Mouse (Mus musculus) liver, embryonic 15.5 days (tissue): ENCODE measurements around the gene Wdr59. TPM values are rescaled to one million over a fixed set of nuclear protein-coding genes. Genes with fewer than 3 reads are reported as not detected.

ENCODE experiments used
- ATAC-seq: fragments of 200-750 bp; cut with Nextera tagmentation; 2 replicates; pipeline ENCODE4 v1.8.0; 2017; ENCODE audit warnings: moderate number of reproducible peaks, mild to moderate bottlenecking, moderate library complexity; ENCODE audit not compliant: insufficient read depth
- H3K27ac ChIP-seq: fragments of 300-500 bp; sonication (generic); replicated peaks from 2 replicates; pipeline ENCODE4 v1.5.1; 2015; ENCODE audit warnings: mild to moderate bottlenecking, inconsistent platforms
- H3K27me3 ChIP-seq: fragments of 300-500 bp; sonication (generic); 2 replicates; pipeline ENCODE4 v1.6.1; 2015; ENCODE audit warnings: mild to moderate bottlenecking, inconsistent platforms
- H3K36me3 ChIP-seq: fragments of 300-500 bp; sonication (generic); replicated peaks from 2 replicates; pipeline ENCODE4 v1.6.1; 2015; ENCODE audit warnings: moderate library complexity, mild to moderate bottlenecking, inconsistent platforms
- H3K4me1 ChIP-seq: fragments of 300-500 bp; sonication (generic); replicated peaks from 2 replicates; pipeline ENCODE4 v1.6.1; 2015; ENCODE audit warnings: inconsistent platforms
- H3K4me2 ChIP-seq: fragments of 300-500 bp; sonication (generic); 2 replicates; pipeline ENCODE4 v1.6.1; 2015; ENCODE audit warnings: moderate library complexity, mild to moderate bottlenecking, inconsistent platforms
- H3K4me3 ChIP-seq: fragments of 300-500 bp; sonication (generic); replicated peaks from 2 replicates; pipeline ENCODE4 v1.5.1; 2015; ENCODE audit warnings: mild to moderate bottlenecking, inconsistent platforms
- H3K9ac ChIP-seq: fragments of 300-500 bp; sonication (generic); 2 replicates; pipeline ENCODE4 v1.6.1; 2015; ENCODE audit warnings: moderate library complexity, mild to moderate bottlenecking, inconsistent platforms
- H3K9me3 ChIP-seq: fragments of 300-500 bp; sonication (generic); replicated peaks from 2 replicates; pipeline ENCODE4 v1.6.1; 2016; ENCODE audit warnings: inconsistent platforms
- WGBS: fragments of 180-500 bp; shearing (Covaris S2); methylation state at CpG from one replicate; pipeline ENCODE4 v1.1.7; 2015; ENCODE audit warnings: mixed read lengths; ENCODE audit not compliant: insufficient replicate concordance; 5-methylcytosine and 5-hydroxymethylcytosine counted together
- polyA plus RNA-seq: library from polyadenylated mRNA; unstranded; fragments of >200 nt; fragmentation: Nextera tagmentation; extraction: Ambion mirVana; gene quantifications from 2 replicates; pipeline ENCODE4 v1.2.1, GENCODE M21; 2015

Gene Wdr59
- polyA plus RNA-seq, 1 experiment from 2014 or later, result 1.7 TPM

DNA sequence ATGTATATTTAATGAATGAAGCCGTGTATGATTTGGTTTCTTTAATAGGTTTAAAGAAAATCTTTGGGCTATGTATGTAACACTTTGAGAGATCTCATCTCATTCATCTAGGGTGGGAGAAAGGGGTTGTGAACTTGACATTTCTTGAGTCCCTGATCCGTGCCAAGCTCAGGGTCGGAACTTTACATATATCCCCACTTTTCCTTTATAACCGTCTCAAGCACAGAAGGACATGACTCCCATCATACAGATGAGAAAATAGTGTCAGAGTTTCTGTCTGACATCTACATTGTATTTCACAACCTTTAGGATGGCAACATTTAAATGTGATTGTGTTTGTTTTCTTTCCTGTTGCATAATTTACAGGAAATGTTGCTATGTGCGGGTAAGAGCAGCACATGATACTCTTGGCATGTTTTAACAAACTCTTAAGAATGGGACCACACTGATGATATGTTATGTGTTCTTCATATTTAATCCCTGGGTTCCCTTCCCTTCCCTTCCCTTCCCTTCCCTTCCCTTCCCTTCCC lies 40.4 kb upstream of the Wdr59 start:
- no peak overlapping the region for H3K4me2 ChIP-seq
- no peak overlapping the region for H3K27ac ChIP-seq
- no peaks in the 10 kb centered on the region for H3K36me3 ChIP-seq
- no peaks in the 10 kb centered on the region for H3K9me3 ChIP-seq
- 77% methylated on average over 5 of the region's 5 CpGs for WGBS
- H3K9ac ChIP-seq, result no peak overlapping the region
- ATAC-seq, result no peak
- H3K27me3 ChIP-seq, result no peaks in the 10 kb centered on the region
- H3K4me1 ChIP-seq, result peaks cover 44% of the 10 kb centered on the region
- no peak overlapping the region for H3K4me3 ChIP-seq

DNA sequence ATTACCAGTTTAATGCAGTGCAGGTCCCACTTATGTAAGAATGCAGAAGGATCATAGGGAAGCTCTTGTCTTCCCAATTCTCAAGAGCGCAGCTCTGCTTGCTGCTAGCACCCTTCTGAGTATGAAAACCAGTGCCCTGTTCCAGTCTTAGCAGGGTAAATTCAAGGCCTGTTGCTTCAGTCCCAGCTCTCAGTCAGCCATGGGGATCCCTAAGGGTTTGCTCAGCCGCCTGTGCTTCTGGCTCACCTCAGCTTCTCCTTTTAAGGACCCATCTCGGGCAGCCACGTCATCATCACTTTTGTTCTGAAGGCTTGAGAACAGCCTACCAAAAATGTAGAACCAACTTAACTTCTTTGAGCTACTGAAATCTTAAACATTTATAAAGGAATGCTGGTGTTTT lies 39.9 kb upstream of the Wdr59 start:
- no peaks in the 10 kb centered on the region for H3K9me3 ChIP-seq
- no peak for ATAC-seq
- H3K27ac ChIP-seq, result no peak overlapping the region; the same call in 1 of the 2 replicates
- no peaks in the 10 kb centered on the region for H3K36me3 ChIP-seq
- H3K4me3 ChIP-seq, result no peak overlapping the region
- no peaks in the 10 kb centered on the region for H3K27me3 ChIP-seq
- H3K9ac ChIP-seq, result no peak overlapping the region
- H3K4me2 ChIP-seq, result no peak overlapping the region
- H3K4me1 ChIP-seq, result peaks cover 41% of the 10 kb centered on the region
- WGBS, result 59% methylated on average over 4 of the region's 4 CpGs

GRCm38 (mm10) chr8:111551511-111552130 lies 29.7 kb upstream of the Wdr59 start:
- no peak overlapping the region for H3K4me2 ChIP-seq
- H3K4me3 ChIP-seq, result no peak overlapping the region
- no peak overlapping the region for H3K27ac ChIP-seq
- H3K9me3 ChIP-seq, result no peaks in the 10 kb centered on the region
- no peaks in the 10 kb centered on the region for H3K36me3 ChIP-seq
- H3K4me1 ChIP-seq, result peaks cover 18% of the 10 kb centered on the region
- no peaks in the 10 kb centered on the region for H3K27me3 ChIP-seq
- ATAC-seq, result no peak
- H3K9ac ChIP-seq, result no peak overlapping the region
- WGBS, result 72% methylated on average over 8 of the region's 8 CpGs

- Histone ChIP-seq H3K27me3 (no peaks in the 10 kb centered on the region), H3K4me3 (no peak overlapping the region), H3K4me1 (peaks cover 24% of the 10 kb centered on the region), H3K9me3 (no peaks in the 10 kb centered on the region), H3K27ac (peak overlapping the region; percentile 21; the same call in 1 of the 2 replicates), H3K36me3 (no peaks in the 10 kb centered on the region), H3K4me2 (no peak overlapping the region), H3K9ac (no peak overlapping the region)
- WGBS, result 50% methylated on average over 9 of the region's 9 CpGs
- no peak for ATAC-seq
These were observed 28.3 kb upstream of the Wdr59 start for GRCm38 (mm10) chr8:111550002-111550870.

- Histone ChIP-seq H3K9me3 (no peaks in the 10 kb centered on the region), H3K27me3 (no peaks in the 10 kb centered on the region), H3K9ac (no peak overlapping the region), H3K4me2 (no peak overlapping the region), H3K4me3 (no peak overlapping the region), H3K36me3 (no peaks in the 10 kb centered on the region), H3K4me1 (peaks cover 34% of the 10 kb centered on the region), H3K27ac (no peak overlapping the region)
- ATAC-seq, result no peak
- 76% methylated on average over 6 of the region's 6 CpGs for WGBS
These were observed 26.3 kb upstream of the Wdr59 start for GRCm38 (mm10) chr8:111548201-111548600.

DNA sequence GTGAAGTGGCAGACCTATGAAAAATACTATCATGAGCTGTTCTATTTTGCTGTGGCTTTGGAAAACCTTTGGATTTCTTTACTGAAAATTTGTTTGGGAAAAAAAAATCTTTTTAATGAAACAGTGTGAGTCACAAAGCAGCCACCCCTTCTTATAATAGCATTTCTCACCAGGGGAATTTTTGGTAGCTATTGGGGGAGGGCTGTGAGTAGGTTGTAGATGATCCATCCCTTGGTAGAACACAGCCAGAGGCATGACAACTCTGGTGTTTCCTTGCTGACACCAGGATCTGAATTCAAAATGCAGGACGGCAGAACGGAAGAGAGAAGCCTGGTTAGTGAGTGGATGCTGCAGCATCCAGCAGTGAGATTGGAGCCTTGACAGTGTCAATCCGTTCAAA lies 25.3 kb upstream of the Wdr59 start:
- H3K9ac ChIP-seq, result no peak overlapping the region
- H3K4me2 ChIP-seq, result no peak overlapping the region
- 77% methylated on average over 3 of the region's 3 CpGs for WGBS
- H3K4me1 ChIP-seq, result peaks cover 42% of the 10 kb centered on the region
- H3K4me3 ChIP-seq, result no peak overlapping the region
- H3K9me3 ChIP-seq, result no peaks in the 10 kb centered on the region
- no peaks in the 10 kb centered on the region for H3K27me3 ChIP-seq
- H3K36me3 ChIP-seq, result no peaks in the 10 kb centered on the region
- ATAC-seq, result no peak
- no peak overlapping the region for H3K27ac ChIP-seq

DNA sequence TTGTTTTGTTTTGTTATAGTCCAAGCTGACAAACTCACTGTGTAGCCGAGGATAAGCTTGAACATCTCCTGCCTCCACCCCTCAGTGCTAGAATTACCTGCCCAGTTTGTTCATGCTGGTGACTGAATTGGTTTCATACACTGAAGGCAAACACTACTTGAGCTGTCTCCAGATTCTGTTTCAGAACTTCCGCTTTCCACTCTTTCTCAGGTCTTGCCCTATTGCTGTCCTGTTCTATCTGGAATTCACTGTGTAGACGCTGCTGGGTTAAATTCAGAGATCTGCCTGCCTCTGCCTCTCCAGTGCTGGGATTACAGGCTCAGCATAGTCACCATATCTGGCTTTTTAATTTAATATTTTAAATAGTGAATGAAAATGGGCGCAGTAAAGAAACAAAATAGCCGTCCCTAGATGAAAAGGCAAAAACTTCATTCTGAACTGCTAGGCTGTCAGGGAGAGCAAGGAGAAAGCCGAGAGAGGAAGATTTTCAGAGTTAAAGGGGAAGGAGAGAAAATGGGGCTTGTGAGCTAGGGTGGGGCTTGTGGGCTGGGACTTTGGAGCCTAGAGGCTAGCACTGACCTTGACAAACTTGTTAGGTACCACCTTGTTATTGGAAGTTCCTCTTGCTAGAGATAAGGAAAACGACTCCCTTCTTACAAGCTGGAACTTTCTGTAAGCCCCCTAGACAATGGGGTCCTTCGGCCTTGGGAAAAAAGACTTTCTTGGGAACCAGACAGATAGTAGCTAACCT lies 23.7 kb upstream of the Wdr59 start:
- Histone ChIP-seq H3K4me2 (no peak overlapping the region), H3K9ac (no peak overlapping the region), H3K4me3 (no peak overlapping the region), H3K36me3 (no peaks in the 10 kb centered on the region), H3K27ac (no peak overlapping the region), H3K27me3 (no peaks in the 10 kb centered on the region), H3K9me3 (no peaks in the 10 kb centered on the region), H3K4me1 (peaks cover 52% of the 10 kb centered on the region)
- 41% methylated on average over 8 of the region's 8 CpGs for WGBS
- no peak for ATAC-seq

- ATAC-seq, result no peak
These were observed 22.0 kb upstream of the Wdr59 start for GRCm38 (mm10) chr8:111543712-111544380.

GRCm38 (mm10) chr8:111539422-111540076 lies 17.7 kb upstream of the Wdr59 start:
- H3K4me3 ChIP-seq, result peak overlapping the region; percentile 22
- 26% methylated on average over 10 of the region's 10 CpGs for WGBS

More at GRCm38 (mm10) chr8:111543712-111544380, 22.0 kb upstream of the Wdr59 start:
- H3K4me3 ChIP-seq, result no peak overlapping the region
- peaks cover 47% of the 10 kb centered on the region for H3K4me1 ChIP-seq
- 50% methylated on average over 9 of the region's 9 CpGs for WGBS
- no peaks in the 10 kb centered on the region for H3K9me3 ChIP-seq
- no peaks in the 10 kb centered on the region for H3K27me3 ChIP-seq
- H3K36me3 ChIP-seq, result no peaks in the 10 kb centered on the region
- no peak overlapping the region for H3K4me2 ChIP-seq
- H3K9ac ChIP-seq, result no peak overlapping the region
- no peak overlapping the region for H3K27ac ChIP-seq

GRCm38 (mm10) chr8:111538194-111538593 lies 16.3 kb upstream of the Wdr59 start:
- WGBS, result 6% methylated on average over 2 of the region's 2 CpGs
- no peaks in the 10 kb centered on the region for H3K9me3 ChIP-seq
- H3K4me2 ChIP-seq, result peak overlapping the region; percentile 99
- ATAC-seq, result no peak
- peak overlapping the region; percentile 75 for H3K4me3 ChIP-seq
- H3K4me1 ChIP-seq, result peaks cover 48% of the 10 kb centered on the region
- H3K36me3 ChIP-seq, result no peaks in the 10 kb centered on the region
- peak overlapping the region; percentile 75; the same call in 1 of the 2 replicates for H3K9ac ChIP-seq
- H3K27me3 ChIP-seq, result peaks cover 11% of the 10 kb centered on the region; the same call in 1 of the 2 replicates
- no peak overlapping the region for H3K27ac ChIP-seq

More at GRCm38 (mm10) chr8:111539422-111540076, 17.7 kb upstream of the Wdr59 start:
- Histone ChIP-seq H3K27ac (peak overlapping the region; percentile 53), H3K9ac (no peak overlapping the region), H3K9me3 (no peaks in the 10 kb centered on the region), H3K27me3 (peaks cover 11% of the 10 kb centered on the region; the same call in 1 of the 2 replicates), H3K4me1 (peaks cover 58% of the 10 kb centered on the region), H3K36me3 (no peaks in the 10 kb centered on the region), H3K4me2 (peak overlapping the region; percentile 99)
- no peak for ATAC-seq
